Mouse (Mus musculus) ovary, postnatal 14 days (tissue): ENCODE measurements around the gene Smad5.

Experiments used
- DNase-seq: peaks from one replicate; pipeline ENCODE4 v3.0.0; 2022; ENCODE audit warnings: low spot score

Smad5 gene

DNA sequence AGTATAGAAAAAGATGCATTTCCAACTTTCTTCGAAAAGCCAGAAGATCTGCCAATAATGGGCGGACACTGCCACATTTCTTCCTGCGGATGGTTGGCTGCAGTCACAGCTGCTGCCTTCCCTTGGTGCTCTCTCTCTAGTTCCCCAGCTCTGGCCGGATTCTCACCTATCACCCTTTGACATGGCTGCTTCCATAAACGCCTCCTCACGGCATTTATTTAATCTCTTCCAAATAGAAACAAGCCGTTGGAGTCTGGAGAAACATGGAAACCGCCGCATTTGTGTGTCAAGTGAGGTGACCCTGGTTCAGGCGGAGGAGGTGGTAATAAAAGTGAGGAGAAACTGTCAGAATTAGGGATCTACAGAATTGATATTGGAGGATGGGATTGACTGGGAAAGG lies 886 bp upstream of the Smad5 start:
- no peak for DNase-seq

GRCm38 (mm10) chr13:56703222-56703870 lies 536 bp downstream of the Smad5 start:
- DNase-seq, result peak; percentile 57

- DNase-seq, result no peak
These were observed 1.1 kb downstream of the Smad5 start for GRCm38 (mm10) chr13:56703871-56704321.

DNA sequence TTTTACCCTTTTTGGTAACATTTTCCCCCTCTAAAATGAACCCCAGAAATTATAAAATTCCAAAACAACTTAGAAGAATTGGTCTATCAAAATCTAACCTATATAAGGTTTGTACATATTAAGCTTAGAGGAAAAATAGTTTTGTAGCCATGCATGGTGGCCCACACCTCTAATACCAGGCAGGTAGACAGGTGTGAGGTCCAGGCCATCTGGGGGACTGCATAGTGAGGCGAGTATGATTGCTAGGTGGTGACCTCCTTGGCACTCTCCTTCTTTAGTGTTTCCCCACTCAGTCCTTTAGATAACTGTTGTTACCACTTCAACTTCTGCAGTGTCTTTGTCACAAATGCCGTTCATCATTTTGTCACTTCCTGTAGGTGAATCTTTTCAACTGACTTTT lies 1.8 kb downstream of the Smad5 start:
- DNase-seq, result no peak

- DNase-seq, result no peak
These were observed 4.3 kb downstream of the Smad5 start for GRCm38 (mm10) chr13:56707111-56707510.

DNA sequence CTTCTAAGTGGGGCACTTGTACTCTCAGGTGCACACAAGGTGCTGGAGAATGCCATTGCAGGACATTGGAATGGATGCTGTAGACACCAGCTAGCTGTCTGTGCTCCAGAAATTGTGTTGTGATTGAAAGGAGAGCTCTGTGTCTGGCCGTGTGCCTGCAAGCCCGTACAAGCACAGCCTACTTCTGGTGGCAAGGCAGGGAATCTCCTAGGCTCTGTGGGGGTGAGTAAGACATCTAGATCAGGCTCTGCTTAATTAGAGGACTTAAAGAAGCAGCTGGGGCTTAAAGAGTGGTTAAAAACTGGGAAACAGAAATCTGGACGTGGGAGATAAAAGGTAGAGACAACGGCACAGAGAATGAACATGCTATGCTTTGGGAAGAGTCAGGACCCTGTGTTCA lies 4.8 kb downstream of the Smad5 start:
- no peak for DNase-seq

- DNase-seq, result no peak
These were observed 7.8 kb downstream of the Smad5 start for GRCm38 (mm10) chr13:56710620-56711019.

- DNase-seq, result no peak
These were observed 9.4 kb downstream of the Smad5 start for GRCm38 (mm10) chr13:56712221-56712620.

GRCm38 (mm10) chr13:56726551-56726950 lies 23.7 kb downstream of the Smad5 start:
- no peak for DNase-seq

GRCm38 (mm10) chr13:56729046-56729445 lies 26.2 kb downstream of the Smad5 start:
- DNase-seq, result no peak

- DNase-seq, result no peak
These were observed 31.8 kb downstream of the Smad5 start for GRCm38 (mm10) chr13:56734617-56735016.

DNA sequence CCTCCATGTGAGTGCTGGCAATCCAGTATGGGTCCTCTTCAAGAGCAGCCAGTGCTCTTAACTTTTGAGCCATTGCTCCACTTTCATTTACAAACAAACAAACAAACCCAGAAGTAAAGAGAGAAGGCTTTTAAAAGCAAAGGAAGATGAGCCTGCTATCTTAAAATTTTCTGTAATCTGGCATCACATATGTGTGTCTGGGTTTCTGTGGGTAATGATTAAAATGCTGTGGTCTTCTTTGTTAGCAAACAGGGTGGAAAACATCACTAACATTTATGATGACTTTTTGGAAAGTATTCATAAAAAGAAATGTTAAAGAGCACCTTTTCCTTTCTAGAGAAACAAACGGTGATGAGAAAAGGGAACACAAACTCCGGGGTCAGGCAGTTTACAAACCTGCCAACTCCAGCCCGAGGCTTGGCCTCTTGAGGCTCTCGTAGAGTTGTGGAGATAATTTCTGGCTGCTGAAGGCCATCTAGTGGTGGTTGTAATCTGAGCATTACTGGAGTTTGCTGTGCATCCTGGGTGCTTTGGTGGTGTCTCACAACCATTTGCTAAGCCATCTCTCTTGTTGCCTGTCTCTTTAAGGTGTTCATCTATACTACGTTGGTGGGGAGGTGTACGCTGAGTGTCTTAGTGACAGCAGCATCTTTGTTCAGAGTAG lies 32.5 kb downstream of the Smad5 start:
- no peak for DNase-seq

DNA sequence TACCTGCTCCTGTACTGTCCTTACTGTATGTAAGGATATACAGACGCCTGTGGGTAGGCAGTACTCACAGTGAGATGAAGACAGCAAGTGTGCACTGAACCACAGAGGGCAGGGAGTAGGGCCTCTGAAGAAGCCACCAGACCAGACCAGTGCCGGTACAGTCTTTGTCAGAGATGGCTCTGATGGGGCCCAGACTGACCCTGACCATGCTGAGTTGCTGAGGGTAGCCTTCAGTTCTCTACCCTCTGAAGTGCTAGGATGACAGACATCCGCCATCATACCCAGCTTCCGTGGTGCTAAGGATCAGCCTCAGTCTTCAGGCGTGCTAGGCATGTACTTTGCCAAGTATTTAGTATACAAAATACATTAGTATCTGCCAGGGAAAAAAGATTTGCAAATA lies 36.7 kb downstream of the Smad5 start:
- no peak for DNase-seq

- no peak for DNase-seq
These were observed 37.7 kb downstream of the Smad5 start for GRCm38 (mm10) chr13:56740496-56740895.

- no peak for DNase-seq
These were observed 38.9 kb downstream of the Smad5 start for GRCm38 (mm10) chr13:56741691-56742090.

- DNase-seq, result no peak
These were observed 39.6 kb downstream of the Smad5 start for GRCm38 (mm10) chr13:56742325-56742901.

GRCm38 (mm10) chr13:56746739-56747532 lies 44.1 kb downstream of the Smad5 start:
- no peak for DNase-seq

DNA sequence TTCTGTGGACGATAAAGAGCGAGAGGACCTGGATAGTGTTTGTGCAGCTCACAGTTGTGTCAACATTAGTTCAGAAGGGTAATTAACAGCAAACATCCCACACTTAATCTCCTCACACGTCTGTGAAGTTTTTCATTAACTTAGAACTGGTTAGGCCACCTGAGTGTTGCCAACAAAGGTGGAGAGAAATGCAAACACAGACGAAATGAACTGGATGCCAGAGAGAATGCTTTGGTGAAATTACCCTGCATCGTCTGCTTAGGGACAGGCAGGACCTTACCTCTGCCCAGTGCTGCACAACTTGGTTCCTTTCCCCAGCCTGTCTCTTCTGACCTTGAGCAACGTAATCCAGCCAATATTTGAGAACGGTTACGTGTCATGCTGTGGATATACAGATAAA lies 44.7 kb downstream of the Smad5 start:
- no peak for DNase-seq

DNA sequence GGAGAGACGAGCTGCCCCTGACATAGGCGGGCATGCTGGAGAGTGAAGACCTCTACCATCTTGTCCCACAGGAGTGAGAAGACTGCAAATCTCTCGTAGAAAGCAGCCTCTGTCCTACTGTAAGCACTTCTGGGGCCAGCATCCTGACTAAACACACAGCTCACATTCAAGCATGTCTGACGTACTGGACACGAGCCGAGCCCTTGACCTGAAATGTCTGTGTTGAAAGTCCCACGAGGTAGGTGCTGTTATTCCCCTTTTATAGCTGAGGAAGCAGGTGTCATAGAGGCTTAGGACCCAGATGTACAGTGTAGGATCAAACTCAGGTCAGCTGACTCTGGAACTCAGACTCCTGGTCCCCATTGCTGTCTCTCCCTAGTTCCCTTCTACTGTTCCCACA lies 46.6 kb downstream of the Smad5 start:
- no peak for DNase-seq

DNA sequence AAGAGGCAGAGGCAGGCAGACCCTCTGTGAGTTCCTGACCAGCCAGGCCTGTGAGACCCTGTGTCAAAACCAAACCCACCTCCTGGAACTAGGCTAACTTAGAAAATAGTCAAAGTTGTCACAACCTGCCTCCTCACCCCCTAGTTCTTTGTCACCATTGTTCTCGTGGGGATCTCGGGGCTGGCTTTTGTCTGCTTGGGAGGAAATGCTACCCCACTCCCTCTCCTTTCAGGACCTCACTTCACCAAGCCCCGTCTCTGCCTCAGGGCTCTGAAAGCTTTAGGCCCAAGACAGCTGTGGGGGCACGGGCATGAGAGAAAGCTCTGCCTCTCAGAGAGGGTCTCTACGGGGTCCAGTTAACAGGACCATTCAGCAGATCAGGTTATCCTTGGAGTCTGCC lies 49.0 kb downstream of the Smad5 start:
- DNase-seq, result no peak

DNA sequence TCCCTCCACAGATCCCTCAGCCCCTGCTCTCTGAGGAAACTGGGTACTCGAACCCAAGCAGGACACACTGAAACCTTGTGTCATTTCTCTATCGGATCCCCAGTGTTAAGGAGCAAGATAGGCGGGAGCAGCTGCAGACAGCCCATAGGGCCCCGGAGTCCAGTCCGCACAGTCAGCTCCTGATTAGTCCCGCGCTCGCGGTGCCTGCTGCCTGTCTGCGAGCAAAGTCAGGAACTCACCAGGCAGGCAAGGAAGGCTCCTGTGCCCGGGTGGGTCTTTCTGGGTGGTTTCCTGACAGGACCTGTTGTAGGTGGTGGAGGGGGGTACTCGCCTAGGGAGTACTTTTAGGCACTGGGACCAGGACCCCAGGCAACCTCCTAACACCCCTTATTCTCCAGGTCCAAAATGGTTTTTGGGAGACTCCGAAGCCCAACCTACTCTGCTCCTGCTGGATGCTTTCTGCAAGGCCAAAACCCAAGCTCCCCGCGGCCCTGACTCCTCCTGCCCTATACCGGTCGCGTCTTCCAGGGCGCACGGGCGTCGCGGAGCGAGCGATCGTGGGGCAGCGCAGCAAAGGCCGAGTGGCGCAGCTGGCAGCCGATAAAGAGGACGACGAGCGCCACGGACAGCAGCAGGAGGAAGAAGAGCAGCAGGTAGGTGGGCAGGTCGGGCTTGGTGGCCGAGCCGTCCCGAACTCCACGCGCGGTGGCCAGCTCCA lies 49.8 kb downstream of the Smad5 start:
- DNase-seq, result no peak
